Mouse (Mus musculus) lung, adult 2 months (tissue): ENCODE measurements around the gene Bspry.

ENCODE experiments used
- CTCF ChIP-seq: fragments of 200-500 bp; IDR thresholded peaks from 2 replicates; pipeline ENCODE4 v1.5.1; 2011; ENCODE audit warnings: mild to moderate bottlenecking, low read length, control low read depth; ENCODE audit not compliant: insufficient read depth
- POLR2A ChIP-seq: fragments of 200-500 bp; IDR thresholded peaks from 2 replicates; pipeline ENCODE4 v1.6.1; 2011; ENCODE audit warnings: low read depth, mild to moderate bottlenecking, control low read depth, low read length, borderline replicate concordance; ENCODE audit errors: extremely low read depth

GRCm38 (mm10) chr4:62527655-62528054 is 47.8 kb downstream of the Bspry start:
- no peak for TF ChIP-seq CTCF
- TF ChIP-seq POLR2A: no peak
